Mouse (Mus musculus): ENCODE data around the gene Irs3.
"Not testable (repeated sequence)": the region's sequence is repeated elsewhere in the genome, so short reads cannot be mapped to it uniquely, and the experiment has no call there.

Gene Irs3

DNA sequence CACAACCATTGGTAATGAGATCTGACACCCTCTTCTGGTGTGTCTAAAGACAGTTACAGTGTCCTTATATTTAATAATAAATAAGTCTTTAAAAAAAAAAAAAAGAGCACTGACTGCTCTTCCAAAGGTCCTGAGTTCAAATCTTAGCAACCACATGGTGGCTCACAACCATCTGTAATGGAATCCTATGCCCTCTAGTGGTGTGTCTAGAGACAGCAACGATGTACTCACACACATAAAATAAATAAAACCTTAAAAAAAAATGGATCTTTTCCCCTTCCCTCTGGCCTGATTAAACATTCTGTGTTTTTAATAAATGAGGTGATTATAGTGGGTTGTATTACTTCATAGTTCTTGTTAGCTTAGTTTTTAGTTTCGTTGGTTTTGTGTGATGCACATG is 30.6 kb downstream of the Irs3 start:
- DNase-seq = not testable (repeated sequence)

DNA sequence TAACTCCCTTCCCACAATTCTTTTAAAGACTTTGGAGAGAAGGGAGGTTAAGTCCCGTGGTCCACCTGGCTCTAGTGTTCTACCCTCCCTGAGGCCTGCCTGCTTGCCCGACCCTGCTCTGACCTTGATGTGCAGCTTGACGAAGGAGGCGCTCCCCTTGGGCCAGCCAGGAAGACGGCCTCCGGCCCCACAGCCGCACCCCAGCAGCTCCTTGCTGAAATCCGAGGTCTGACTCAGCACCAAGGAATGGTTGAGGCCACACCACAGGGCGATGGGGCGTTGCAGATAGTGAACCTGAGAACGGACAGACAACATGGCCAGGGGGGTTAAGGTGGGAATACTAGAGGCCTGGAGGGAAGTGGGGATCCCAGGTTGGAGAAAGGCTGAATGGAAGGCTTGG is 32.0 kb downstream of the Irs3 start, which contains the start of gene Pcolce:
Pcolce (minus strand) TSS at position 235 of the 400 bp plus-strand sequence.
- DNase-seq = no peak

GRCm38 (mm10) chr5:137613076-137613475 is 32.4 kb downstream of the Irs3 start:
- no peak for DNase-seq

- DNase-seq = peak; percentile 68
These were observed 34.3 kb downstream of the Irs3 start for GRCm38 (mm10) chr5:137611245-137611602.

DNA sequence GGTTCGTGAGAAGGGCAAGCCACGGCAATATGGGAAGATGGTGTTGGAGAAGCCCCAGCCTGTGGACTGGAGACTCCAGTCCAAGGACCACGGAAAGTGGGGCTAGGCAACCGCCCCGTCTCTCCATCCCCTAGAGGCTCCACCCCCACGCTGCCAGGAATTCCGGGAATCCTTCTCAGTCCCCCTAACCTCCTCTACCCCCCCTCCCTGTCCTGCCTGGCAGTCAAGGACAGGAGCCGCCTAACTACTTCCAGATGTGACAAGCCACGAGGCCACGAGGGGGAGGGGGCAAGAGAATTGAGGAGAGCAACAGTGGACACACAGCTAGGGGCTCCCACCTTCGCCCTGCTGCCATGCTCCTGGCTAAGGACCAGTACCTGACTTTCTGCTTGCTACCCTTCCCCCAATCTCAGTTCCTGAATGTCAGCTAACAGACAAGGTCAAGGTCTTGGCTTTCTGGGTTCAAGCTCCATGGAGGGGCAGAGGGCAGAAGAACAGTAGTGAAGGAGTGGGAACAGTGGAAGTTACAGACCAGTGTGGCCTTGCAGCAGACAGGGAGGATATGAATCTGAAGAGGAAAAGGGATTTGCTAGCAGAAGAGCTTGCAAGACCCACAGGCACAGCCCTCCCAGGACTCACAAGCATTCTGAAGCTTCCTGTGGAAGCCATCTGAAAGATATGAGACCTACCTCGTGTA is 34.8 kb downstream of the Irs3 start:
- DNase-seq = peak; percentile 58

GRCm38 (mm10) chr5:137610056-137610455 is 35.5 kb downstream of the Irs3 start:
- no peak for DNase-seq

DNA sequence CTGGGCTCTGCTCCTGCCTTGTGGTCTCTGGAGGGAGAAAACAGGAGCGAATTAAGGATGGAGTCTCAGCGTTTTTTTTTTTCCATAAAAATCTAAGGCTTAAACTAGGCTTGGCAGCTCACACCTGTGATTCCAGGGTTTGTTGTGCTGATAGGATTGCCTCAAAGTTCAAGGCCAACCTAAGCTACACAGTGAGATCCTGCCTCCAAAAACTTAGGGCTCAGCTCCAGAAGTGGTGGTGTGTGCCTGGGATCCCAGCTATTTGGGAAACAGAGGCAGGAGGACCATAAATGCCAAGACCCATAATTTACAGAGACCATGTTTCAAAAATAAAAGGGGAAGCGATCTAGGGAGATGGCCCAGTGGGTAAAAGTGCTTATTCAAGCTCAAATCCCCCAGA is 36.2 kb downstream of the Irs3 start:
- DNase-seq = no peak

GRCm38 (mm10) chr5:137608654-137609190 is 36.8 kb downstream of the Irs3 start:
- DNase-seq = no peak

- no peak for DNase-seq
These were observed 37.5 kb downstream of the Irs3 start for GRCm38 (mm10) chr5:137607860-137608653.

DNA sequence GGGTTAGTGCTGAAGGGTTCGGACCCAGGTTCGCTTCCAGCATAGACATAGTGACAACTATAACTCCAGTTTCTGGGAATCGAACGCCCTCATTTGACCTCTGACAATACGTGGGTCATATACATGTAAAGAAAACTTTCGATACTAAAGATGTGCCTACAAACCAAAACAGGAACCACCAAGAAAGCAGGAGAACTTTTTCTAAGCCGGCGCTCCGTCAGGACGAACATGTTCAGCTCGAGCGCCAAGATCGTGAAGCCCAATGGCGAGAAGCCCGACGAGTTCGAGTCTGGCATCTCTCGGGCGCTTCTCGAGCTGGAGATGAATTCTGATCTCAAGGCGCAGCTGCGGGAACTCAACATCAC is 44.2 kb downstream of the Irs3 start:
- no peak for DNase-seq

DNA sequence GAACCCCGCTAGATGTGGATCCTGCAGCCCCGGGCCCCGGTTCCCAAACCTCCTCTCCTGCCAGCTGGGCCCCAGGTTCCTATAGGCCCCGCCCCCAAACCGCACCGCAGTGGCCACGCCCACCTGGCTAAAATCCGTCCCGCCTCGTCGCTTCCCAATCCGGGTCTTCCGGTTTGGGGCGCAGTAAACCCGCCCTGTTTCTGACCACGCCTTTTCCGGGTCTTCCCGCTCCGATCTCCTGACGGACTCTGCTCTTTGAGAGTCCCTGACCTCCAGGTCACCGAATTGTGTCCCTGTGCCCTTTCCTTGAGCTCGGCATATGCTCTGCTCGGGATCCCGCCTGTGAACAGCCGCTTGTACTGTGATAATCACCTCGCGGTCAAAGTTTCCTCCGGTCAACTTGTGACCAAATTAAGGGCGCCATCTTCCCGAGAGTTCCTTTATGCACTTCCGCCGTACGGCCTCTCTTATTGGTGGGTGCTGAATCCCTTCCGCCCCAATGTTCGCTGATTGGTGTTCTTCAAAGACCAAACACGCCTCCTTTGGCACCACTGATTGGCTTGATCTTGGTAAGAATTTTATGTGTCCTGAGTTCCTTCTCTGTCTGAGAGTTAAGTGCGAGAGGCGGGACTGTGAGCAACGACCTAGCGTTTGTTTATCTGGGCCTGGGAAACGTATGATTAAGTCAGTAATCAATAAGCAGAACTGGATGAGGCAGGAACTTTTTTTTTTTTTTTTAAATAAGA is 44.7 kb downstream of the Irs3 start, which contains the start of gene Mospd3:
Mospd3 (minus strand) TSS at position 440 of the 746 bp plus-strand sequence.
- peak; percentile 99 for DNase-seq

GRCm38 (mm10) chr5:137600281-137600618 is 45.3 kb downstream of the Irs3 start:
- no peak for DNase-seq

GRCm38 (mm10) chr5:137599600-137599999 is 45.9 kb downstream of the Irs3 start:
- DNase-seq = no peak

- DNase-seq = no peak
These were observed 47.3 kb downstream of the Irs3 start for GRCm38 (mm10) chr5:137598100-137598826.

DNA sequence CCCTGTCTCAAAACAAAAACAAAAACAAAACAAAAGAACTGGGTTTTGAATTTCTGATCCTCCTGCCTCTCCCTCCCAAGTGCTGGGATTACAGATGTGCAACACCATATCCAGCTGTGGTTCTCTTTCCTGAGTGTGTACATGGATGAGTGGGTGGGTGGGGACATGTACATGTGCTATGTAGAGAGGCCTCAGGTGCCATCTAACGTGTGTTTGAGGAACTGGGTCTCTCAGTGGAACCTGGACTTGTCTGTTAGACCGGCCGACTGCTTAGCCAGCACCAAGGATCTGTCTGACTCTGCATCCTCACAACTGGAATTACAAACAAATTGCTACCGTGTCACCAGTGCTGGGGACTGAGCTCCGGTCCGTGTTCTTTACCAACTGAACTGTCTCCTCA is 47.9 kb downstream of the Irs3 start:
- no peak for DNase-seq

- DNase-seq = peak; percentile 16
These were observed 48.8 kb downstream of the Irs3 start for GRCm38 (mm10) chr5:137596601-137597261.

- peak; percentile 44 for DNase-seq
These were observed 49.6 kb downstream of the Irs3 start for GRCm38 (mm10) chr5:137595921-137596320.
